Mouse (Mus musculus) forebrain, embryonic 14.5 days (tissue): ENCODE measurements around the gene Prss2. TPM values are rescaled to one million over a fixed set of nuclear protein-coding genes. Genes with fewer than 3 reads are reported as not detected.
A peak's percentile ranks its signal among the peaks of the same experiment; 100 is the strongest.

ENCODE experiments used
- ATAC-seq: fragments of 200-750 bp; cut with Nextera tagmentation; 2 replicates; pipeline ENCODE4 v1.8.0; 2017; ENCODE audit warnings: mild to moderate bottlenecking, moderate library complexity
- DNase-seq: peaks from one replicate; pipeline ENCODE4 v3.0.0-alpha.2; 2015; ENCODE audit warnings: low spot score
- H3K27ac ChIP-seq: fragments of 300-500 bp; sonication (generic); 2 replicates; pipeline ENCODE4 v1.5.1; 2014; ENCODE audit warnings: low read depth, mild to moderate bottlenecking, control low read depth, low read length, moderate library complexity
- H3K27me3 ChIP-seq: fragments of 300-500 bp; sonication (generic); replicated peaks from 2 replicates; pipeline ENCODE4 v1.6.1; 2014; ENCODE audit warnings: low read length, control low read depth, mixed read lengths; ENCODE audit not compliant: control insufficient read depth, insufficient read depth
- H3K36me3 ChIP-seq: fragments of 300-500 bp; sonication (generic); 2 replicates; pipeline ENCODE4 v1.6.1; 2014; ENCODE audit warnings: low read length, control low read depth; ENCODE audit not compliant: control insufficient read depth, insufficient read depth
- H3K4me1 ChIP-seq: fragments of 300-500 bp; sonication (generic); 2 replicates; pipeline ENCODE4 v1.6.1; 2014; ENCODE audit warnings: antibody characterized with exemption, low read length, control low read depth; ENCODE audit not compliant: control insufficient read depth, insufficient read depth
- H3K4me2 ChIP-seq: fragments of 300-500 bp; sonication (generic); 2 replicates; pipeline ENCODE4 v1.6.1; 2014; ENCODE audit warnings: mild to moderate bottlenecking, control low read depth, low read length
- H3K4me3 ChIP-seq: fragments of 300-500 bp; sonication (generic); 2 replicates; pipeline ENCODE4 v1.5.1; 2014; ENCODE audit warnings: low read depth, low read length, control low read depth
- H3K9ac ChIP-seq: fragments of 300-500 bp; sonication (generic); 2 replicates; pipeline ENCODE4 v1.6.1; 2014; ENCODE audit warnings: mild to moderate bottlenecking, low read length, control low read depth, moderate library complexity
- H3K9me3 ChIP-seq: fragments of 300-500 bp; sonication (generic); replicated peaks from 2 replicates; pipeline ENCODE4 v1.6.1; 2016; ENCODE audit warnings: low read length, control low read depth, mixed read lengths; ENCODE audit not compliant: control insufficient read depth
- WGBS: fragments of 180-500 bp; shearing (Covaris S2); extraction: QIAGEN DNeasy Blood & Tissue Kit; methylation state at CpG from one replicate; pipeline ENCODE4 v1.1.7; 2014; 5-methylcytosine and 5-hydroxymethylcytosine counted together
- polyA plus RNA-seq: library from polyadenylated mRNA; unstranded; fragments of >200 nt; fragmentation: Nextera tagmentation; extraction: Ambion mirVana; gene quantifications from 2 replicates; pipeline ENCODE4 v1.2.1, GENCODE M21; 2014

Gene Prss2
- polyA plus RNA-seq, 1 experiment from 2014 or later, result not detected

DNA sequence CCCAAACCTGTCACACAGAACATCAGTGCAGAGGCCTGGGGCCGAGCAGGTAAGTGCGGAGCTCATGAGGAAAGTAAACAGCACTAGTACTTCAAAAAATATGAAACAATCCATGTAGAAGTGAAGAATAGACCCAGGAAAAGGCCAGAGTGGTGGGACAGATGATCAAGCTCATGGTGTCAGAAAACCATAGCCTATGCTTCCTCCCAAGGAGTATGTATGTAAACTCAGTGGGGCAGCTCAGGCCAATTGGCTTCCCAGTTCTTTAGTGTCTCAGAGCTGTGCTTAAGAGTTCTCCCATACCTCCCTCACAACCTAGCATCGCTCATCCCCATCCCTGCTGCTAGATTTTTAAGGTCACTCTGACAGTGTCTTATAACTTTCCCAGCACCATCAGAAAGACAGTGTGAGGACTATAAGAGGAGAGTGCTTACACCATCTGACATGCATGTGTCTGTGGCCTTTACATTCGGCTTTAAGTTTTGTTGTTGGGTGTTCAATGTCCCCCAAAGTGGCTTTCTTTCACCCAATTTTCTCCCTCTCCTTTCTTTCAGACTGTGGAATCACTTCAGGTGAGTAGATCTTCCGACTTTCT, 25.6 kb downstream of the Prss2 start:
- H3K36me3 ChIP-seq, result no peaks in the 10 kb centered on the region
- H3K27me3 ChIP-seq, result no peaks in the 10 kb centered on the region
- no peak overlapping the region for H3K9ac ChIP-seq
- H3K9me3 ChIP-seq, result no peaks in the 10 kb centered on the region
- 87% methylated on average over 5 of the region's 5 CpGs for WGBS
- ATAC-seq (no peak), DNase-seq (no peak)
- peaks cover 5% of the 10 kb centered on the region; the same call in 1 of the 2 replicates for H3K4me1 ChIP-seq
- no peak overlapping the region for H3K27ac ChIP-seq
- no peak overlapping the region for H3K4me2 ChIP-seq
- no peak overlapping the region for H3K4me3 ChIP-seq

GRCm38 (mm10) chr6:41548286-41548685, 26.7 kb downstream of the Prss2 start:
- WGBS, result 51% methylated on average over 1 of the region's 1 CpGs
- H3K4me2 ChIP-seq, result no peak overlapping the region
- H3K4me1 ChIP-seq, result peaks cover 4% of the 10 kb centered on the region; the same call in 1 of the 2 replicates
- no peak for DNase-seq
- H3K4me3 ChIP-seq, result no peak overlapping the region
- H3K27me3 ChIP-seq, result no peaks in the 10 kb centered on the region
- no peak for ATAC-seq
- H3K9ac ChIP-seq, result no peak overlapping the region
- no peak overlapping the region for H3K27ac ChIP-seq
- no peaks in the 10 kb centered on the region for H3K36me3 ChIP-seq
- no peaks in the 10 kb centered on the region for H3K9me3 ChIP-seq

DNA sequence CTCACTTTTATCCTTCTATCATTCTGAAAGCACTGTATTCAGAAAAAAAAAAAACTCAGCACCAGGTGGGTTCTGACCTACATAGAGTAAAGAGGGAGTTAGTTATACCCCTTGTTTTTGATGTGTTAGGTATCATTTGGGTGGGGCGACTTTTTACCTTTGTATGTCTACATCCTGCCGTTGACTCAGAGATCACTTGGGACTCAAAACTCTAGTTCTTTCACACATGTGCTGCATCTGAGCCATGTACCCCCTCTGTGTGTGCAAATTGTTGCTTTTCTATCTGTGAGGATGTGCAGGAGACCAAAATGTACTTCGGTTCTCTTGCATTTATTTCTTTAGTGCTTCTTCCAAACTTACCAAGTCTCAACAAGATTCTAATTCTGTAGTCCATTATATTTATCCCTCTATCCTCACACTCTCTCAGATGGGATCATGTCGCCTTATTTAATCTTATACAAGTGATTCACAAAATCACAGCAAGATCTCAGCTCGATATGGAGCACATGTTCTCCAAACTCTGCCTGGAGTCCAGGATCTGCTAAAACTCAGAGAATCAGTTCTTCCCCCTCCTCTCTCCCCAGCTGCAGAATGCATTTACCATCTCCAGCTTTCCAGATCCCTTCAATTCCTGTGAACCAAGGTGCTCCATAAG, 31.9 kb downstream of the Prss2 start:
- Histone ChIP-seq H3K27ac (no peak overlapping the region), H3K4me3 (no peak overlapping the region), H3K9me3 (no peaks in the 10 kb centered on the region), H3K36me3 (no peaks in the 10 kb centered on the region), H3K4me2 (no peak overlapping the region), H3K27me3 (no peaks in the 10 kb centered on the region), H3K4me1 (no peaks in the 10 kb centered on the region), H3K9ac (no peak overlapping the region)
- 83% methylated on average over 5 of the region's 5 CpGs for WGBS
- ATAC-seq, result no peak
- DNase-seq, result no peak

DNA sequence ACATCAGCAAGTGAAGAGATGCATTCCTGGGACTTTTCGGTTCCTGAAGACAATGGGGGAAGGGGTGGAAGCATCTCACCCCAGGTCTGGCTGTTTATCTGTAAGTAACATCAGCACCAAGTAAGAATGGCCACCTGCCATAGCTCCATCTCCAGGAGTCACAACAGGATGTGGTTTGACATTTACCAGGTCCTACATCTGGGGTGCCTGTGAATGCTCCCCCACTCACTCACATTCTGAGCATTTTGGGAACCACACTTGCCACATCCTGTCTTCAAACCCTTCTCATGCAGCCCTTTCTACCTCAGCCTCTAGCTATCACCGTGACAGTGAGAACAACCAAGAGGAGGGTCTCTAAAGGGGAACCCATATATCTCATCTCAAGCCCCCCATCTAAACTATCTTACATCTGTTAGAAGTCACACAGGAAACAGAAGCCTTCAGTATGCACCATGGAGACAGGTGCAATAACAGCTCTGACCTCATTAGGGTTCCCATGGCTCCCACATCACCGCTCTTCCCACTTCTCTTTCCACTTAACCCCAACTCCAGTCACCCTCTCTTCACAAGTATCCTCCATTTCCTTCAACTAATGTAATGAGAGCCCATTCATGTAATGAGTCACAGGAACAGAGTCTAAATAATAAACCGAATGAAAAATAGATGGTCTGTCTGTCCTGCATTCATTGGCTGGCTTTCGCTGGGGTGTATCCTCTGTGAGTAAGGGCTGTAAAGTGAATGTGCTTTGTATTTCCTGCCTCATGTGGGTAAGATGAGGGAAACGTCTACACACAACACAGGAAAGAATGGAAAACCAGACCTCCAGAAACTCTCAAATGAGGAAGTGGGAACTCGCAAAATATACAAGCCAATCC, 32.9 kb downstream of the Prss2 start:
- Histone ChIP-seq H3K27me3 (no peaks in the 10 kb centered on the region), H3K4me3 (no peak overlapping the region), H3K9me3 (no peaks in the 10 kb centered on the region), H3K4me2 (no peak overlapping the region), H3K9ac (no peak overlapping the region), H3K27ac (no peak overlapping the region), H3K36me3 (no peaks in the 10 kb centered on the region), H3K4me1 (peaks cover 3% of the 10 kb centered on the region)
- WGBS, result 82% methylated on average over 7 of the region's 7 CpGs
- ATAC-seq, result no peak
- no peak for DNase-seq

- DNase-seq, result peak; percentile 73
- H3K27me3 ChIP-seq, result no peaks in the 10 kb centered on the region
- no peaks in the 10 kb centered on the region for H3K9me3 ChIP-seq
- peak; percentile 63; the same call in 1 of the 2 replicates for ATAC-seq
- H3K4me2 ChIP-seq, result no peak overlapping the region
- H3K9ac ChIP-seq, result no peak overlapping the region
- H3K36me3 ChIP-seq, result no peaks in the 10 kb centered on the region
- H3K4me1 ChIP-seq, result peaks cover 4% of the 10 kb centered on the region
- H3K27ac ChIP-seq, result no peak overlapping the region
- H3K4me3 ChIP-seq, result no peak overlapping the region
Observed at GRCm38 (mm10) chr6:41556389-41556788, 34.8 kb downstream of the Prss2 start.

DNA sequence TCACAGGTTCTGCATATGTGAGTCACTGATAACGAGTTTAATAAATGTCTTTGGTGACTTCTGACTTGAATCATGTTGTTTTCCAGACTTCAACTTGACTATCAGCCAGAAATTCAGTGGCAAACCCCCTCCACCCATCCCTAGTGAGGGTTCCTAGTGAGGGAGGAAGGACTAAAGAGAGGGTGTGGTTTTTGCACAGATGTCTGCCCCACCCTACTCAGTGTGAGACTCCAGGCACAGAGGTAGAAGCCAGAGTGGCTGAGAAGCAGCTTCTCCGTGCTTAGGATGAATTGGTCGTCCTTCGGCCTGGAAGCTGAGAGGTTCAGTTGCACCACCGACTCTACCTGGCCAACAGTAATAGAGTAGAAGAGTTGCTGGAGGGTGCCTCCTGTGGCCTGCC, 35.9 kb downstream of the Prss2 start:
- H3K9me3 ChIP-seq, result no peaks in the 10 kb centered on the region
- no peaks in the 10 kb centered on the region for H3K27me3 ChIP-seq
- no peak overlapping the region for H3K4me2 ChIP-seq
- no peak overlapping the region for H3K9ac ChIP-seq
- H3K4me1 ChIP-seq, result peaks cover 4% of the 10 kb centered on the region
- WGBS, result 84% methylated on average over 5 of the region's 5 CpGs
- DNase-seq (no peak), ATAC-seq (no peak)
- H3K36me3 ChIP-seq, result no peaks in the 10 kb centered on the region
- H3K27ac ChIP-seq, result no peak overlapping the region
- no peak overlapping the region for H3K4me3 ChIP-seq

- H3K9me3 ChIP-seq, result no peaks in the 10 kb centered on the region
- no peak overlapping the region for H3K4me3 ChIP-seq
- no peak for DNase-seq
- H3K9ac ChIP-seq, result no peak overlapping the region
- H3K4me1 ChIP-seq, result peaks cover 4% of the 10 kb centered on the region
- H3K27ac ChIP-seq, result no peak overlapping the region
- no peak for ATAC-seq
- no peaks in the 10 kb centered on the region for H3K36me3 ChIP-seq
- 47% methylated on average over 2 of the region's 2 CpGs for WGBS
- H3K4me2 ChIP-seq, result no peak overlapping the region
- H3K27me3 ChIP-seq, result no peaks in the 10 kb centered on the region
Observed at GRCm38 (mm10) chr6:41558271-41558670, 36.7 kb downstream of the Prss2 start.

DNA sequence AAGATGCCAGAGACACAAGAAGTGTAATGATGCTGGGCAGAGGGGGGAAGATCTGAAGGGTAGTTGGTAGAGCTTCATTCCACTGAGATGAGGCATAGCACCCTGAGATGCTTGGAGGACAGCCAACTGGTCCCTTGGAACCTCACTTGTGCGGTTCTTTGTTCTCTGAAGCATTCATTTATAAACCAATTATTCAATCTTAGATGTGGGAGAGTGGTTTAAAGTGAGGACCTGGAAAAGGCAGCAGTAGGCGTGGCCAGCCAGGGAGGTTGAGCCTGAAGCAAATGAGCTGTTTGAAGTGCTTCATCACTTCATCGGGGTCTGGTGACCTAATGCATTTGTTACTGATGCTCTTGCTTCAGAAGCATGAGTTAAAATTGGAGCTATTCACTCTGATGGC, 37.7 kb downstream of the Prss2 start:
- H3K4me2 ChIP-seq, result no peak overlapping the region
- ATAC-seq (0 out of 2 replicates have a peak, but pooled peaks have one; percentile 3), DNase-seq (peak; percentile 46)
- no peaks in the 10 kb centered on the region for H3K27me3 ChIP-seq
- H3K36me3 ChIP-seq, result no peaks in the 10 kb centered on the region
- 19% methylated on average over 3 of the region's 3 CpGs for WGBS
- H3K9me3 ChIP-seq, result no peaks in the 10 kb centered on the region
- H3K9ac ChIP-seq, result no peak overlapping the region
- H3K4me3 ChIP-seq, result no peak overlapping the region
- H3K27ac ChIP-seq, result no peak overlapping the region
- H3K4me1 ChIP-seq, result peaks cover 4% of the 10 kb centered on the region

DNA sequence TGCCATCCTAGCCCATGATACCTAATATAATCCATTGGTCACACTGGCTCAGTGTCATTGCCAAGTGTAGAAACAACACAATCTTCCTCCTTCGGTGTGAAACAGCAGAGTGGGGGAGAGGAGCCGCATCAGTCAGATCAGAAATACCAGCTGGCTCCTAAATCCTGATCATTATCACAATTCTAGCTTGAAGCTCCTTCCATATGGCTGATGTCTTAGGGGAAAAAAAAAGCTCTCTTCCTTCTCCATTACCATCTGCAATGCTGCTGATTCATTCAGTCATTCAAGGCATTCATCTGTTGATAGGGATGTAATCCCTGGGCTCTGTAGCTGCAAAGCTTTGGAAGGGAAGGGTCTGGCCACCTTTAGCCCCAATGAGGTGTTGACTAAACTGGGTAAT, 38.7 kb downstream of the Prss2 start:
- WGBS, result 72% methylated on average over 2 of the region's 2 CpGs
- DNase-seq (peak; percentile 33), ATAC-seq (no peak)
- Histone ChIP-seq H3K36me3 (no peaks in the 10 kb centered on the region), H3K4me1 (peaks cover 4% of the 10 kb centered on the region), H3K9me3 (no peaks in the 10 kb centered on the region), H3K27me3 (no peaks in the 10 kb centered on the region), H3K27ac (no peak overlapping the region), H3K9ac (no peak overlapping the region), H3K4me3 (no peak overlapping the region), H3K4me2 (no peak overlapping the region)
